Mouse (Mus musculus): Measurements from ENCODE around the gene Cep162. TPM values are rescaled to one million over a fixed set of nuclear protein-coding genes. Genes with fewer than 3 reads are reported as not detected.

The Cep162 gene
- polyA plus RNA-seq, 1 experiment from 2014 or later, result 7.8 TPM

DNA sequence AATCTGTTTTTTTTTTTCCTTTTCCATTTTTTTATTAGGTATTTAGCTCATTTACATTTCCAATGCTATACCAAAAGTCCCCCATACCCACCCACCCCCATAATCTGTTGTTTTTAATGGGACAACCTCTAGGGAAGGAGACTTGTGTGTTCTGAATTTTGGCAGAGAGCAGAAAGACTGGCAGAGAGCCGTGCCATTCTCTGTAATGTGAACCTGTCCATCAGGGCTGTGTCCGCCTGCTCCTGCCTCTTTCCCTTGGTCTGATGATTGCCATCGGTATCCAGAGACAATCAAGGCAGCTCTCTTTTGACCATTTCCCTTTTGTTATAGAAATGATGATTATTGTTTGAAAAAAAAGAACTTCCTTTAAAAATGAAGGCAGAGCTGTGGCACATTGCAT lies 84.4 kb downstream of the Cep162 start:
- WGBS, result 34% methylated on average over 3 of the region's 3 CpGs
- ATAC-seq, result no peak
- Histone ChIP-seq H3K36me3 (ENCODE audit: control insufficient read depth, insufficient read depth) (no peaks in the 10 kb centered on the region), H3K27ac (ENCODE audit: low read length) (no peak overlapping the region), H3K4me2 (ENCODE audit: low read length) (no peak overlapping the region), H3K27me3 (replicated peaks; ENCODE audit: control insufficient read depth, insufficient read depth, low read length) (no peaks in the 10 kb centered on the region), H3K4me3 (replicated peaks; ENCODE audit: low read length) (no peak overlapping the region), H3K9ac (replicated peaks; ENCODE audit: low read depth, low read length) (no peak overlapping the region), H3K9me3 (ENCODE audit: control insufficient read depth, low read length) (no peaks in the 10 kb centered on the region), H3K4me1 (replicated peaks; ENCODE audit: control insufficient read depth, insufficient read depth, low read length) (no peaks in the 10 kb centered on the region)

DNA sequence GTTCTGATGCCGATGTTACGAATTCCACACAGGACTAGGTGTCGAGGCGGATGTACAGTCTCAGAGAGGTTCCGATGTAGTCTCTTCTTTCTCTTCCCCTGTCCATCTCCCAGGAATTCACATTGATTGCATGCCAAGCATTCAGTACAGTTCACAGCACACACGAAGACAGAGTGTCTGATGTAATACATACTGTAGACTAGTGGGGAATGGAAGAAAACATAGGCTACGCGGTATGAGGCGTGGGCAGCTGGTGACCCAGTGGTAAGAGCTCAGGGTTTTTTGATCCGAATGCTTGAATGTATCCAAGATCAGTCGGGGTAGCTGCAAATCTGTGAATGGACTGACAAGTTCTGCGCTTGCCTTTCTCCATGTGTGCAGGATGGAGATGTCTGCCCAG lies 86.2 kb downstream of the Cep162 start:
- H3K9ac ChIP-seq (replicated peaks; ENCODE audit: low read depth, low read length), result no peak overlapping the region
- no peak overlapping the region for H3K27ac ChIP-seq (ENCODE audit: low read length)
- ATAC-seq, result no peak
- no peak overlapping the region for H3K4me3 ChIP-seq (replicated peaks; ENCODE audit: low read length)
- whole genome bisulfite sequencing, result 85% methylated on average over 12 of the region's 12 CpGs
- H3K4me2 ChIP-seq (ENCODE audit: low read length), result no peak overlapping the region
- no peaks in the 10 kb centered on the region for H3K4me1 ChIP-seq (replicated peaks; ENCODE audit: control insufficient read depth, insufficient read depth, low read length)
- H3K9me3 ChIP-seq (ENCODE audit: control insufficient read depth, low read length), result no peaks in the 10 kb centered on the region
- no peaks in the 10 kb centered on the region for H3K36me3 ChIP-seq (ENCODE audit: control insufficient read depth, insufficient read depth)
- no peaks in the 10 kb centered on the region for H3K27me3 ChIP-seq (replicated peaks; ENCODE audit: control insufficient read depth, insufficient read depth, low read length)

DNA sequence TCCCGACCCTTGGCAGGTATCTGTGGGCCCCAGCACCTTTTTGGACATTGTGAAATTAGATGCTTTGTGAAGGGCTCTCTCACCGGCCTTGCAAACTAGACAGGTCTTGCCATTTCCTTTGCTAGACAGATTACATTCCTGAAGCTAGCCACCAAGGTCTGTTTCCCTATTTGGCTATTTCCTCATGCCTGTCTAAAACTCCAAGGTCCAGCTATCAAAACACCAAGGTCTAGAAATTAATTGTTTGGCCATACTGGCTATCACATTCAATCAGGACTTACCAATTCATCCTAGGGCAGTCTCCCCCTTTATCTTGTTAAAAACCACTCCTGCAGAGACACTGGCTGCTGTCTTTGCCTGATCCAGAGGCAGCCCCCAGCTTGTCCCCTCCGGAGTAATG lies 87.3 kb downstream of the Cep162 start:
- WGBS, result 69% methylated on average over 3 of the region's 3 CpGs
- H3K4me2 ChIP-seq (ENCODE audit: low read length), result no peak overlapping the region
- no peak for ATAC-seq

DNA sequence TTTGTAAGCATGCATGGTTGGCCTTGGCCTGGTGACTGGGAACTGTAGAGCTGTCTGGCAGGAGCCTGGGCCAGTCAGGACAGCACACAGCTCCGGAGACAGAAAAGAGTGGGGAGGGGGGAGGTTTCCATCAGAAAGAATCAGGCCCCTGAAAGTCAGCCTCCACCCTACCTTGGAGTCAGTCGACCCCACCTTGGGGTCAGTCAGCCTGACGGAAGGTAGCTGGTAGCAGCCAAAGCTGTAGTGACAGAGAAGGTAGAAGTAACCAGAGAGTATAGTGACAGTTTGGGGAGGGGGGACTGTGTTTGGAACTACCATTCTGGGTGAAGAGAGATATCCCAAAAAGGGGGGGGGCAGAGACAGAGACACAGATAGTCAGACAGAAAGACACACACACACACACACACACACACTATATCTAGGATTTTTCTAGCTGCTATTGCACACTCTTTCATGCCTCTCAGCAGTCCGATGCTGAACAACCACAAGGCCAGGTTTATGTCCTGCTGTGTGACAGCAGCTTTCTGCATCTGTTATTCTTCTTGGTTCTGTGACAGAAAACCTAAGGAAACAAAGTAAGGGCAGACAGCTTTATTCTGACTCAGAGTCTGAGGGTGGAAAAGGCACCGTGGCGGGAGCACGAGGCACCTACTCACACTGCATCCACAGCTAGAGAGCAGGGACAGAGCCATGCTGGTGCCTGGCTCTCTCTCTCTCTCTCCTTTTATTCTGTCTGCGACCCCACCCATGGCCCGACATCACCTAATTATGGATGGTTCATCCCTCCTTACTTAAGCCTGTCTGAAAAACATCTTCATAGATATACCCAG lies 88.1 kb downstream of the Cep162 start:
- no peak for ATAC-seq
- no peak overlapping the region for H3K27ac ChIP-seq (ENCODE audit: low read length)
- 63% methylated on average over 9 of the region's 9 CpGs for WGBS

More for the DNA sequence above, 87.3 kb downstream of the Cep162 start:
- Histone ChIP-seq H3K27ac (ENCODE audit: low read length) (no peak overlapping the region), H3K36me3 (ENCODE audit: control insufficient read depth, insufficient read depth) (no peaks in the 10 kb centered on the region), H3K4me1 (replicated peaks; ENCODE audit: control insufficient read depth, insufficient read depth, low read length) (no peaks in the 10 kb centered on the region), H3K27me3 (replicated peaks; ENCODE audit: control insufficient read depth, insufficient read depth, low read length) (no peaks in the 10 kb centered on the region), H3K9ac (replicated peaks; ENCODE audit: low read depth, low read length) (no peak overlapping the region), H3K4me3 (replicated peaks; ENCODE audit: low read length) (no peak overlapping the region), H3K9me3 (ENCODE audit: control insufficient read depth, low read length) (no peaks in the 10 kb centered on the region)

DNA sequence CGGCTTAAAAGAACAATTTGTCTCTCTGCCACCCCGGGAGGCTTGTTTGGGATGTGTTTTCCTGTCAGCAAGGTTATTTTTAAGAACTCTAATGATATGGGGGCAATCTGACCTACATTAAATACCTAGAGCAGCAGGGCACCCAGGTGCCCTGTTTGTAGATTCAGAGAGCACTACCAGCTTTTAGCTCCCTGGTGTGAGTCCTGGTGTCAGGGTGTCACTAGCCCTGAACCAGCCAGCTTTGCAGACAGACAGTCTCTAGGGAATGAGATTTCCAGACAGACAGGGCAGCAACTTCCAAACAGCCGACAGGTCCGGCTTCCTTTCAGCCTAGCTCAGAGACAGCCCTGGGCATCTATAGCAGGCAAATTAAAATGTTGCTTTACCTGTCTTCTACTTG lies 92.8 kb downstream of the Cep162 start:
- Histone ChIP-seq H3K9me3 (ENCODE audit: control insufficient read depth, low read length) (no peaks in the 10 kb centered on the region), H3K27me3 (replicated peaks; ENCODE audit: control insufficient read depth, insufficient read depth, low read length) (no peaks in the 10 kb centered on the region), H3K4me3 (replicated peaks; ENCODE audit: low read length) (no peak overlapping the region), H3K36me3 (ENCODE audit: control insufficient read depth, insufficient read depth) (no peaks in the 10 kb centered on the region), H3K27ac (ENCODE audit: low read length) (no peak overlapping the region), H3K4me1 (replicated peaks; ENCODE audit: control insufficient read depth, insufficient read depth, low read length) (no peaks in the 10 kb centered on the region), H3K4me2 (ENCODE audit: low read length) (no peak overlapping the region), H3K9ac (replicated peaks; ENCODE audit: low read depth, low read length) (no peak overlapping the region)
- no peak for ATAC-seq
- 87% methylated on average over 4 of the region's 4 CpGs for WGBS

More for the DNA sequence above, 88.1 kb downstream of the Cep162 start:
- no peak overlapping the region for H3K4me3 ChIP-seq (replicated peaks; ENCODE audit: low read length)
- H3K36me3 ChIP-seq (ENCODE audit: control insufficient read depth, insufficient read depth), result no peaks in the 10 kb centered on the region
- H3K9me3 ChIP-seq (ENCODE audit: control insufficient read depth, low read length), result no peaks in the 10 kb centered on the region
- no peak overlapping the region for H3K4me2 ChIP-seq (ENCODE audit: low read length)
- no peak overlapping the region for H3K9ac ChIP-seq (replicated peaks; ENCODE audit: low read depth, low read length)
- H3K27me3 ChIP-seq (replicated peaks; ENCODE audit: control insufficient read depth, insufficient read depth, low read length), result no peaks in the 10 kb centered on the region
- no peaks in the 10 kb centered on the region for H3K4me1 ChIP-seq (replicated peaks; ENCODE audit: control insufficient read depth, insufficient read depth, low read length)

DNA sequence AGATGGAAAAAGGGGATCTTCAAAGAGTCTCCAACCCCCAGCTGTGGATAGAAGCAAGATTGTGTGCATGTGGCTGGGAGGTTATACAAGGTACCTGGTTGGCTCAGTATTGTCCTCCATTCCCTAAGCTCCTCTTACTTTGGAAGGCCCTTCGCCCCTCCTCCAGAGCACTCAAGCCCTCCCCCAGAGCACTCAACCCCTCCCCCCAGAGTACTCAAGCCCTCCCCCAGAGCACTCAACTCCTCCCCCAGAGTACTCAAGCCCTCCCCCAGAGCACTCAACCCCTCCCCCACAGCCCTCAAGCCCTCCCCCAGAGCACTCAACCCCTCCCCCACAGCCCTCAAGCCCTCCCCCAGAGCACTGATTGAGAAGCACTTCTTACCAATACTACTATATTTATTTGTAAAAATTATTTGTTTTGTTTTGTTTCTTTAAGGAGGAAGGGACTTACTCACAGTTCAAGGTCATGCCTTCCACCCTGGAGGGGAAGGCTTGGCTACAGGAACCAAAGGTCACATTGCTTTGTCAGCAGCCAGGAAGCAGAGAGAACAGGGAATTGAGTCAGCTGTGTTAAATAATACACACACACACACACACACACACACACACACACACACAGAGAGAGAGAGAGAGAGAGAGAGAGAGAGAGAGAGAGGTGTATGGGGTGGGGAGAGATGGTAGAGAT lies 102.6 kb downstream of the Cep162 start:
- H3K9me3 ChIP-seq (ENCODE audit: control insufficient read depth, low read length), result no peaks in the 10 kb centered on the region
- H3K27me3 ChIP-seq (replicated peaks; ENCODE audit: control insufficient read depth, insufficient read depth, low read length), result no peaks in the 10 kb centered on the region
- H3K9ac ChIP-seq (replicated peaks; ENCODE audit: low read depth, low read length), result no peak overlapping the region
- no peak overlapping the region for H3K4me3 ChIP-seq (replicated peaks; ENCODE audit: low read length)
- WGBS, result 90% methylated on average over 1 of the region's 1 CpGs
- H3K27ac ChIP-seq (ENCODE audit: low read length), result no peak overlapping the region
- no peaks in the 10 kb centered on the region for H3K4me1 ChIP-seq (replicated peaks; ENCODE audit: control insufficient read depth, insufficient read depth, low read length)
- no peaks in the 10 kb centered on the region for H3K36me3 ChIP-seq (ENCODE audit: control insufficient read depth, insufficient read depth)
- H3K4me2 ChIP-seq (ENCODE audit: low read length), result no peak overlapping the region
- no peak for ATAC-seq

DNA sequence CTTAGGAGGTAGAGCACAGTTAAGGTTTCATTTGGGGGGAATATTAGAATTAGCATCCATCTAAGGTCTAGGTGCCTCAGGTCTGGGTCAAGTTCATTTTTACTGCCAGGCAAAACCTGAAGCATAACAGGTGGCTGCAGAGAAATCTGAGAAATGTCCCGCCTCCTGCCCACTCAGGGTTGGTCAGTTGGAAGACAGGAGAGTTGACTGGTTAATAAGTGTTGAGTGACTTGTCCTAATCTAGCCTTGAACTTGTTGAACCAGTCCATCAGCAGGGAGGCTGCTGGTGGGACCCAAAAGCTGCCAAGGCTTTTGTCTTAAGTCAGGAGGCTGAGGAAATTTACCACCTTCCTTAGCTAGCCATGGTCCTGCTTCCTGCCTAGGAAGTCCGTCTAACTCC lies 107.4 kb downstream of the Cep162 start:
- Histone ChIP-seq H3K27me3 (replicated peaks; ENCODE audit: control insufficient read depth, insufficient read depth, low read length) (peaks cover 24% of the 10 kb centered on the region), H3K9me3 (ENCODE audit: control insufficient read depth, low read length) (no peaks in the 10 kb centered on the region), H3K4me1 (replicated peaks; ENCODE audit: control insufficient read depth, insufficient read depth, low read length) (peaks cover 12% of the 10 kb centered on the region), H3K27ac (ENCODE audit: low read length) (no peak overlapping the region), H3K36me3 (ENCODE audit: control insufficient read depth, insufficient read depth) (no peaks in the 10 kb centered on the region), H3K4me2 (ENCODE audit: low read length) (no peak overlapping the region), H3K9ac (replicated peaks; ENCODE audit: low read depth, low read length) (no peak overlapping the region), H3K4me3 (replicated peaks; ENCODE audit: low read length) (no peak overlapping the region)
- no peak for ATAC-seq
- WGBS, result 88% methylated on average over 2 of the region's 2 CpGs

DNA sequence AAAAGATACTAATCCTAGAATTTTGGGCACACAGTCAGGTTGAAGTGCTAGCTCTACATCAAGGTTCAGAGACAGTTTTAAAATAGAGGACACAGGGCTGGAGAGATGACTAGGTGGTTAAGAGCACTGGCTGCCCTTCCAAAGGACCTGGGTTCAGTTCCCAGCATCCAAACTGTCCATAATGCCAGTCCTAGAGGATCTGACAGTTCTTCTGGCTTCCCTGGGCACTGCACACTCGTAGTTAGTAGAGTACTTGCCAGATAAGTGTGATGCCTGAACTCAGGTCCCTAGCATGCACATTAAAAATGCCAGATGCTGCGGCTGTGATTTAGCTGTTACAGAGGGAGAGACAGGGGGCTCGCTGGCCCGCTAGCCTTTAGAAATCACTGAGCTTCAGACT lies 108.9 kb downstream of the Cep162 start:
- Histone ChIP-seq H3K36me3 (ENCODE audit: control insufficient read depth, insufficient read depth) (no peaks in the 10 kb centered on the region), H3K9ac (replicated peaks; ENCODE audit: low read depth, low read length) (no peak overlapping the region), H3K9me3 (ENCODE audit: control insufficient read depth, low read length) (no peaks in the 10 kb centered on the region), H3K4me2 (ENCODE audit: low read length) (no peak overlapping the region), H3K4me1 (replicated peaks; ENCODE audit: control insufficient read depth, insufficient read depth, low read length) (peaks cover 12% of the 10 kb centered on the region), H3K4me3 (replicated peaks; ENCODE audit: low read length) (no peak overlapping the region), H3K27me3 (replicated peaks; ENCODE audit: control insufficient read depth, insufficient read depth, low read length) (peaks cover 24% of the 10 kb centered on the region), H3K27ac (ENCODE audit: low read length) (no peak overlapping the region)
- WGBS, result 90% methylated on average over 4 of the region's 4 CpGs
- ATAC-seq, result no peak

DNA sequence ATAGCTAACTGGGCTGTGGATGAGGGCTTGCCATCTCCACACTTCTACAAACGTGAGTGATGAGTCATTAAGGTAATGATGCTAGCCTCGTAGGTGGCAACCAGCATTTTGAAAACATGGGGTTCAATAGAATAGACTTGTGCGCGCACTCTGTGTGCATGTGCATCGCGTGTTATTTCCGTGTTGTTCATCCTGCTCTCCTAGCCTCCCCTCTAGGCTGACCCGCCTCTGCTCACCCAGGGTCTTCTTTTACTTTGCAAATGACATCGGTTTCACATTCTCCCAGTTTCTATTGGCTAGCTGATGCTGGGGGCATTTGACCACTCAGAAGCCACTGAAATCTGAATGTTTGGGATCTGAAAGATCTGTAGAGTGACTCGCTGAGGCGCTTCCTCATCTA lies 109.7 kb downstream of the Cep162 start:
- H3K4me1 ChIP-seq (replicated peaks; ENCODE audit: control insufficient read depth, insufficient read depth, low read length), result peaks cover 12% of the 10 kb centered on the region
- no peak overlapping the region for H3K27ac ChIP-seq (ENCODE audit: low read length)
- H3K9me3 ChIP-seq (ENCODE audit: control insufficient read depth, low read length), result no peaks in the 10 kb centered on the region
- peaks cover 24% of the 10 kb centered on the region for H3K27me3 ChIP-seq (replicated peaks; ENCODE audit: control insufficient read depth, insufficient read depth, low read length)
- no peak for ATAC-seq
- H3K4me3 ChIP-seq (replicated peaks; ENCODE audit: low read length), result no peak overlapping the region
- H3K36me3 ChIP-seq (ENCODE audit: control insufficient read depth, insufficient read depth), result no peaks in the 10 kb centered on the region
- WGBS, result 32% methylated on average over 11 of the region's 11 CpGs
- H3K9ac ChIP-seq (replicated peaks; ENCODE audit: low read depth, low read length), result no peak overlapping the region
- peak overlapping the region; percentile 74 for H3K4me2 ChIP-seq (ENCODE audit: low read length)

All from forebrain, embryonic 16.5 days (tissue).